Mouse (Mus musculus) bone marrow, adult 2 months (tissue): ENCODE data around the gene Siah2.

Source experiments
- CTCF ChIP-seq: fragments of 200-500 bp; IDR thresholded peaks from 2 replicates; pipeline ENCODE4 v1.5.1; 2011; ENCODE audit warnings: low read length, control low read depth; ENCODE audit not compliant: control insufficient read depth, insufficient read depth
- POLR2A ChIP-seq: fragments of 200-500 bp; IDR thresholded peaks from 2 replicates; pipeline ENCODE4 v1.6.1; 2011; ENCODE audit warnings: low read depth, mild to moderate bottlenecking, control low read depth, low read length, borderline replicate concordance; ENCODE audit not compliant: control insufficient read depth

DNA sequence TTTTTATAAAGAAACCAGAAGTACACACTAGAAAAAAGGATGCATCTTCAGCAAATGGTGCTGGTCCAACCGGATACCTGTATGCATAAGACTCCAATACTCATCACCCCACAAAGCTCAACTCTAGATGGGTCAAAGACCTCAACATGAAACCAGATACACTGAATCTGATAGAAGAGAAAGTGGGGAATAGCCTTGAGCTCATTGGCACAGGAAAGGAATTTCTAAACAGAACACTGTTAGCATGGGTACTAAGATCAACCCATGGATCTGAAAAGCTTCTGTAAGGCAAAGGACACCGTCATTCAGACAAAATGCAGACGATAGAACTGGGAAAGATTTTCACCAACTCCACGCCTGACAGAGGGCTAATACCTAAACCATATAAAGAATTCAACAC lies 3.6 kb downstream of the Siah2 start:
- TF ChIP-seq CTCF (no peak), POLR2A (no peak)
